Mouse (Mus musculus) monocyte, adult 5-6 weeks (primary cell): ENCODE measurements around the gene Srl. TPM values are rescaled to one million over a fixed set of nuclear protein-coding genes. Genes with fewer than 3 reads are reported as not detected.

Experiments
- ATAC-seq: fragments of 153-309, 156-312 bp; replicated peaks from 2 replicates; pipeline ENCODE4 v1.8.0; 2017; ENCODE audit warnings: mild to moderate bottlenecking; ENCODE audit not compliant: low TSS enrichment, insufficient number of reproducible peaks, severe bottlenecking, poor library complexity, low FRiP score
- total RNA-seq: library from RNA; stranded (forward); fragments of 200-1000, 200-491, 200-594 nt; gene quantifications from 3 replicates; pipeline ENCODE4 v1.2.3, GENCODE M21; 2017

Srl gene
- total RNA-seq, 1 experiment from 2014 or later = 0.38 TPM

DNA sequence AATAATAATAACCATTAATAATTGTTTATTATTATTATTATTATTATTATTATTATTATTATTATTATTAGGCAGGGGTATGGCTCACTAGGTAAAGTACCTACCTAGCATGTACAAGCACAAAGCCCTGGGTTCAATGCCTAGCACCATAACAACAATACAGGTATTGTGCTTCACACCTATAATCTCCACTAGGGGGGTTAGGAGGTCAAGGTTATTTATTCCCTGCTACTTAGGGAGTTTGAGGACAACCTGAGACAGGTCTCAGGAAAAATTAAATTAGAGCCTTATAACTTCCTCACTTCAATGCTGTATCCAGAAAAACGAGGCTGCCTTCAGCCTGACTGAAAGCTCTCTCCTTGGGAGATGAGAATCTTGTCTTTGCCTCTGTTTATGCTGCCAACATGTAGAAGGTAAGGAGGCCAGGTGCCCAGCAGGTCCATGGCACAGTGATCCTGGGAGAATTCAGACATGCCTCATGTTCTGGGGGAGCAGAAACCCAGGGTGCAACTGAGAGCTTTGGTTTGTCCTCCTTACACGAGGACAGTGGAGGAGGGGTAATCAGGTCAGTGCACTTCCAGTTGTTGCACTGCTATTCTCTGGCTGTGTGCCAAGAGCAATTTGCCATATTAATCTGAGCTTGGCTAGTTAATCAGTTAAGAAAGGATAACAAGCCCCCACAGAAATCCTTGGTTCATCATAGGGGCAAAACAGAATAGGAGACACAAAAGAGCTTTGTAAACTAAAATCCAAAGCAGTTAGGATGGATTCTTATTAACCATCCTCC, 48.6 kb downstream of the Srl start:
- no peak for ATAC-seq

DNA sequence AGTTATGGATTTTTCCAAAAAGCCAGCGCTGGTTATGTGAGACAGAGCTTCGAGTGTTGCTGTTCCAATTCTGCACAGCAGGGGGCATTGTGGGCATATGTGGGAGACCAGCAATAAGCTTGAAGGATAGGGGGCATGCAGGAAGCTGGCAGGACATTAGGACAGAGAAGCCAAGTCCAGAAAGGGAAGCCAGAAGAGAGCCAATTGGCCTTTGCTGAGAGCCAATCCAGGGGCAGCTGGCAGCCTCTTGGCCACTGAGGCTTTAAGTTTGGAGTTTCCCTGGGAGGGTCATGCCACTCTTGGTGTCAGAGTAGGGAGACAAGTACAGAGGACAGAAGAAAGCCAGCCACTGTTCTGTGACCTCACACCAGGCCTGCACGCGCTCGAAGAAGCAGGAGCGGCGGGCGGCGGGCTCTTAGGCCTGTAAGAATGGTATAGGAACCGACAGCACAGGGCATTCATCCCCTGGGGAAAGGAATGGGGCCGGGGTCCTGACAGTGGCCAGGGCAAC, 52.4 kb downstream of the Srl start:
- ATAC-seq = peak; percentile 86

DNA sequence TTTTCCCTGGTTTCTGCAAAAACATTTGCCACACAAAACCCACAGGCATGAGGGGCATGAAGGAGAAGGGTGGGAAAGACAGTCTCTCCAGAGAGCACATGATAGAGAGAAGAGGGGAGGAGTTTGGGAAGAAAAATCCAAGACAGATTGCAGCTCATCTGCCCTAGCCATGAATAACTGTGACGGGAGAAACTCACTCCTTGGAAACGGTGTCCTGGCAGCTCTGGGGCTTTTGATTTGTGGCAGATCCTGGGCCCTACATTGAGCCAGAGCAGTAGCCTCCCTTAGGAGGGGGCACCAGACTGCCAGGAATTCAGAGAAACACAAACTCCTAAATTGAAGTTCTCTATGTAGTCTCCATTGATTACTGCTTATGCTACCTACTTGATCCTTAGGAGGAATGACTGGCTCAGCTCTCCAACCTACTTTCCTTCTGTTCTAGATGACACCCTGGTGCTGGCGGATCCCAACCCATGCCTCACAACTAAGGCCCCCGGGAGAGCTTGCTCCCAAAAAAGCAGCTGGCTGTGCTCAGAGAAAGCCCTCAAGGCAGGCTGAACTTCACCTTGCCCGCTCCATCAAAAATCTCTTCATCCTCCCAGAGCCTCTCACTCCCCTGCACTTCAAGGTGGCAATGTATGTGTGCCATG, 60.9 kb downstream of the Srl start:
- no peak for ATAC-seq

DNA sequence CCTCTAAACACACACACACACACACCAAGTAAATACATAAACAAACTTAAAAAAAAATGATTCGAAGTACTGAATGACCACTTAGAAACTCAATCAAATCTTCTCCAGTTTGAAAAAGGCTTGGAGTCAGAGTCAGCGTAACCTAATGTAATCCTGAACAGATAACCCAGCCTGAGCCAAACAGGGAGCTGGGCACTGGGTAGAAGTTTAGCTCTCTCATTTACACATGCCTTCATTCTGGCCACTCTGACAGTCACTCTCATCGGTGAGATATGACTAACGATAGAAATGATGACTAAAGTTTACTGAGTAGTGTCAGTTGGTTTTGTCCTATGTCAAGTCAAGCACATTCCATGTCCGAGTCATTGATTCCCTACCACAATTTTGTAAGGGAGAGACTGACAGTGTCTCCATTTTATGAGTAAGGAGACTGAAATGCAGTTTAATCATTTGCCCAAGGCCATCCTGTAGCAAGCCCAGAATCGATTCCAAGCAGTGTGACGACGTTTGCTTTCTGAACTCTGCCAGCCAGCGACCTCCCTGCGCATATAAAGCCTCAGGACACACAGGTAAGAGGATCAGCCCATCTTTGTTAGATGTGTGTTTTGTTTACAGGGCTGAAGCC, 63.9 kb downstream of the Srl start:
- no peak for ATAC-seq

DNA sequence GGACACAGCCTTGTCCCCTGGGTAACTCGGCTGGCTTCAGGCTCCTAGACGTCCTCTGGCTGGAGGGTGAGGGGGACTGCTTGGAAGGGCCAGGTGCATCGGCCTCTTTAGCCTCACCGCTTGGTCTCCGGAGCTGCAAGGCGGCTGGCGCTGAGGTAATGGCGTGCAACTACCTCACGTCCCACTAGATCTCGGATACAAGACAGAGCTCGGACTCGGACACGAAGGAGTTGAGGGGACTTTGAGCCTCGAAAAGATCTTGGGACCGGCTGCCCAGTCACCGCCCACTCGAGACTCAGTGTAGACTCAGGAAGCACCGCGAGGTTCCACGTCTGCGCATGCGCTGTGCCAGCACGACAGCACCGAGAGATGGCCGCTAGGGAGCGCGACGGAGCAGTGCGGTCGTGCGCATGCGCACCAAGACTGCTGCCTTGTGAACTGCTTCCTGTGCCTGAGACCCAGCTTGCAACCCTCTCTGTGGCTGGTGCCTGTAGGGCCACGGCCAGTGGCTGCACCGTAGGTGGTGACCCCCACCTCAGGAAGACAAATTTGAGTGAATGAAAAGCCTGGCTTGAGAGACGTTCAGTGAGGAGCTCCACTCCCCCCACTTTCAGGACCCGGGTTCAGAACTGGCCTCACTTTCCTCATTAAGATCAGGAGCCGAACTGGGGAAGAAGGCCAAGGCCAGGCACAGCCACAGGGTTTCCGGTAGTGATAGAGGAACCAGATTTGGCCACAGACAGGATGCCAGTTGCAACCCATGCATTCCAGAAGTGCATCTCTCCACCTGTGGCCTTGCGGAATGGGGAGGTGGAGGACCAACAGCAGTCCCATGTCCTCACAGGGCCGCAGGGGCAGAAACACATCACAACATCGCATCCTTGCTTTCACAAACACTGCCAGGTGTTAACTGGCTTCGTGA, 66.5 kb downstream of the Srl start:
- ATAC-seq = peak; percentile 92

DNA sequence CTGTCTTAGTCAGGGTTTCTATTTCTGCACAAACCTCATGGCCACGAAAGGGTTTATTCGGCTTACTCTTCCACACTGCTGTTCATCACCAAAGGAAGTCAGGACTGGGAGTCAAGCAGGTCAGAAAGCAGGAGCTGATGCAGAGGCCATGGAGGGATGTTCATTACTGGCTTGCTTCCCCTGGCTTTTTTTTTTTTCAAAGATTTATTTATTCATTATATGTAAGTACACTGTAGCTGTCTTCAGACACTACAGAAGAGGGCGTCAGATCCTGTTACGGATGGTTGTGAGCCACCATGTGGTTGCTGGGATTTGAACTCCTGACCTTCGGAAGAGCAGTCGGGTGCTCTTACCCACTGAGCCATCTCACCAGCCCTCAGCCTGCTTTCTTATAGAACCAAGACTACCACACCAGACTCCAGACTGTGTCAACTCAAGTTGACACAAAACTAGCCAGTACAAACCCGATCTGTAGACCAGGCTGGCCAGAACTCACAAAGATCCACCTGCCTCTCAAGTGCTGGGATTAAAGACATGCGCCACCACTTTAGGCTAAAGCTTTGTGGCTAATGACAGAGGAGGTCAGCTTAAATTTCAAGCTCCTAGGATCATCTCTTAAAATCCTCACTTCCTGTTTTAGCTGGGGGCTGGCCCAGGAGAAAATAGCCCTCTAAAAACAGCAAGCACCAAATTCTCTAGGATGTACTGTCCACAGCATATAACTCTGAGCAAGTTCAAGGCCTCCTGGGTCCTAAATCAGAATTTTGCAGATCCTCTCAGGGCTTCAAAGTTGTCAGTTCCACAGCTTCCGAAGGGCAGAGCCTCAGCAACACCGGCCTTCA, 67.4 kb downstream of the Srl start:
- 0 out of 2 replicates have a peak, but pooled peaks have one; percentile 18 for ATAC-seq

DNA sequence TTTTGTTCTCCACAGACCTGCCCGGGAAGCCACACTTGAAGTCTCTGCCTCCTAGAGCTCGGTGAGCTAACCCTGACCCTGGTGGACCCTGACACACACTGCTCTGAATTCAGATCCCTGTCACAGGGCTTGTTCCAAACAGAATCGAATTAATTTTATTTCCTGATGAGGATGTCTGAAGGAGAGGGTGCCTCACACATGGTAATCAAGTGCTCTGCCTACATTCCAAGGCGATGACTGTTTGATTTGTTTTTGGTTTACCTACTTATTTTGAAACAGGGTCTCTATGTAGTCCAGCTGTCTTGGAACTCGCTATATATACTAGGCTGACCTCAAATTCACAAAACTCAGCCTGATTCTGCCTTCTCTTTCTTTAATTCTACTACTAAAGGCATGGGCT, 68.4 kb downstream of the Srl start:
- ATAC-seq = no peak

DNA sequence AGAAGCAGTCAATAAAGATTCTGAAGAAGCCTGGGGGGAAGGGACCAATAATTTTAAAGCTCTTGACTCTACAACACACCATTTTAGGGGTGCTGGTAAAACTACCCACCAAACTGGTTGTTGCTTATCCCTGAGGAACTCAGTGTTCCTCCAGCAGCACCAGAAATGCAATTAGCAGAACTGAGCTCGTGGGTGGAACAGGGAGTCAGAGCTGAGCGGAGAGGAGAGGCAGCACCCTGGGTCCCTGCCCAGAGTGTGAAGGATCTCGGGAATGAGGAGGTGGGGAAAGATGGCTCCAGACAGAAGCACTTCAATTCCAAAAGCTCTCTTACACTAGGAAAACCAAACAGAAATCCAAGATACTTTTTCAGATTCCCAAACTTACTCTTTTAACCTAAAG, 68.9 kb downstream of the Srl start:
- ATAC-seq = no peak

DNA sequence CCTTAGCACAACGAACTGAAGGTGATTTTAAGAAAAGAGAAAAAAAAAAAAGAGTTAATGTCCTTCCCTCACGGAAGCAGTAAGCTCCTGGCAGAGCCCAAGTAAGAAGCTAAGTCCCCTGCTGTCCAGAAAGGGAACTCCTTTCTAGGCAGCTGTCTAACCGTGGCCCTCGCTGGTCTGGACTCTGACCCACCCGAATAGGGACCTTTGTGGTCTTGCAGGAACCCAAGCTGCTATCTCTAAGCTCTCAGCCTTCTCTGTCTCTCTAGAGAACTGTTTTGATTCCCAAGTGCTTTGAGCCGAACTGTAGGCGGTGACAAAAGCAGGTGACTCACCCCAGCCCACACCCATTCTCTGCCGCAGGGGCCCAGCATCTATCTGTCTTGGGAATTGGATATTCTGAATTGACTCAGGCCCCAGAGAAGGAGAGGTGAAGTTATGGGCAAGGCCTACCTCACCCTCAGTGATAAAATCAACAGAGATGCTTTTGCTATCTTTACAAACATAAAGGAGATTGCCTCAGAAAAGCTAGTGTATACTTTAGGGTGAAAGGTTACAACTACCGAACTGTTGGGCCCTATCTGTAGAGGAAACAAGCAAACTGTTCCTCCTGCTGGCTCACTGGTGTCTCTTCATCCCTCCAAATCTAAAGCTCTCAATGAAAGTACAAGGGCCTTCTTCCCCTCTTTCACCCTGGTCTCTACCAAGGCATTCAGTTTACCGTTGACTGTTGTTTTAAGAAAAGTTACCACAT, 71.8 kb downstream of the Srl start:
- no peak for ATAC-seq

DNA sequence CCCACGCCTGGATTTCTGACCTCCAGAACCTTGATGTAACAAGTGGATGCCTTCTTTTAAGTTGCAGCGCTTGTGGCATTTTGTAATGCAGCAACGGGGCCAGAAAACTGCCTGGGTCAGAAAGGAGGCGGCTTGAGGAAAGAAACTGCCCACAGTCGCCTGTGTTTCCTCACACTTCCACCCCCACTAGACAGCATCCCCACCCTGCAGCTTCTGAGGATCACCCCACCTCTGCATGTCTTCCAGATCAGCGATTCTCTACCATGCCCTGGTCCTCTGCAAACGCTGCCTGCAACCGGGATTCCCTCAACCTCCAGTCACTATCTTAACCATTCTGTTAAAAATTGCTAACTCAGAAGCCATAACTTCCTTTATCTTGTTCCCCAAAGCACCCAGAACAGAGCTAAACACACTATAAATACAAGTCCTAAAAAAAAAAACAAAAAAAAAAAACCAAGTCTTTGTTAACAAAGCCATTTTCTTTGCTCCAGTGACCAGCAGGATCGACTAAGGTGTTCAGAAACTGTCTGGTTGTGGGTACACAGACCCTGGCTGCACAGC, 77.0 kb downstream of the Srl start:
- ATAC-seq = no peak

DNA sequence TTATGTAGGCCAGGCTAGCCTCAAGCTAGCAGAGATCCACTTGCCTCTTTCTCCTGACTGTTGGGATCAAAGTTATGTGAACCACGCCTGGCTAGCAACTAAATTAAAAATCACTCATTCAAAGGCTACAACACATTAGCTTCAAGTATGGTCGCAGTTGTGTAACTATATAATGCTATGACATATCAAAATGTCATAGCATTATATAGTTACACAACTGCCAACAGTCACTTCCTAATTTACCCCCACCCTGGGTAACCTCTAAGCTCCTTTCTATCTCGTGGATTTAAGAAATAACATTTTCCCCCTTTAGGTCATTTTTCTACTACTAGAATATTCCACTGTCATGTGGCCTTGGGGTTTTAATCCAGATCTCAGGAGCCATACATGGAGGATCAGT, 83.7 kb downstream of the Srl start:
- no peak for ATAC-seq

DNA sequence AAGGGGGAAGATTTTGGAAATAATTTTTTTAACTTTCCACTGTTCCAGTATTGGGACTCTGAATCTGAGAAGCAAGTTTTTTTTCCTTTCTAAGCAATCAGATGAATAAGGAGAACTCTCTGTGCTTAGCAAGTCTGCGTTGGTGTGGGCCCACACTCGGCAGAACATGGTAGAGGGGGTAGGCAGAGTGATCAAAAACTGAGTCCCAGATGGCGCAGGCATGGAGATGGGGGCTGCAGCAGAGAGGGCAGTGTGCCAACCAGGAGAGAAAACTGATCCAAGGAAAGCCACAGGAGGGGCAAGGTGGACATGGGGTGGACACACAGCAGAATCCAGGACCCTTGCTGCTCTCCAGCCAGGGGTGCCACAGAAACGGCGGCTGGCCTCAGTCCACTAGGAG, 85.2 kb downstream of the Srl start:
- no peak for ATAC-seq

DNA sequence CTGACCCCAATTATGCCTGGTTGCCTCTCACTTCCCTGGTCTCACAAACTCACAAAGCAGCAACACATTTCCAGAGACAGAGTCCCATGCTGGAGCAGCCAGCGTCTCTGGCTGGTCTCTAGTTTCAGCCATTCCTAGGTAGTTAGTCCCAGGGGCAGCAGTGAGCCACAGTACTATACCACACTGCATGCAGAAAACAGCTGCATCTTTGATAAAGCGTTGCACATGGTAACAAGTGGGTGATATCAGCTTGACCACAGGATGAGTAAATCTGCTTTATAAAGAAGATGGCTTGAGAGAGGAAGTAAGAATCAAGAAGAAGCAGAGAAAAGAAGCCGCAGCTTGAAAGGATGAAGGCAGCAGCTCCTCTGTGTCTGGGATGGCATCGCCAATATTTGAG, 85.9 kb downstream of the Srl start:
- no peak for ATAC-seq

DNA sequence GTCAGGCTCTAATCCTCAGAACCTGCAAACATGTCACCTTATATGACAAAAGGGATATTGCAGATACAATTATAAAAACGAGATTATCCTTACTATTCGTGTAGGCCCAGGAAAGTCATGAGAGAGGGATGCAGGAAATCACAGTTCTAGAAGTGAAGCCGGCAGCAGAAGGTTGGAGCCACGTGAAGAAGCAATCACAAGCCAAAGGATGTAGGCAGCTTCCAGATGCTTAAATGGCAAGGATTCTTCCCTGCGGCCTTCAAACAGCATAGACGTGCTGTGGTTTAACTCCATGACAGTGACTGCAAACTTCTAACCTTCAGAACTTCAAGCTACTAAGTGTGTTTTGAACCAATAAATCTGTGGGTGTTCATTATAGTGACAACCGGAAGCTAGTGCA, 87.1 kb downstream of the Srl start:
- ATAC-seq = no peak

DNA sequence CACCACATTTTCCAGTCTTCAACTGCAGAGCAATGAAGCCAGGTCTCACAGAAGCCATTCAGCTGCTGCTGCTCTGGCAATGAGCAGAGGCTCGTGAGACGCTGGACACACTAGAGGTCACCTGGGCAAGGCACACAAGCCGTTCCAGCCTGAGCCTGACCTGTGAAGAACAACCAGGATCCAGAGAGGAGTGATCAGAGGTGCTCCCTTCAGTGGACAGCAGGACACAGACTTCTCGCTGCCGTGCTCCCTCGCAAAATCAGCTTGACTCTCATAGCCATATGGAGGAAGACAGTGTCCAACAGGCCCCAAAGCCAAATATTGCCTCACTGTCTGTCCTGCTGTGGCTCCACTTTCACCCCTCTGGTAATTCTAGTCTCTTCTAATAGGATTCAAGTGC, 92.2 kb downstream of the Srl start:
- ATAC-seq = no peak

DNA sequence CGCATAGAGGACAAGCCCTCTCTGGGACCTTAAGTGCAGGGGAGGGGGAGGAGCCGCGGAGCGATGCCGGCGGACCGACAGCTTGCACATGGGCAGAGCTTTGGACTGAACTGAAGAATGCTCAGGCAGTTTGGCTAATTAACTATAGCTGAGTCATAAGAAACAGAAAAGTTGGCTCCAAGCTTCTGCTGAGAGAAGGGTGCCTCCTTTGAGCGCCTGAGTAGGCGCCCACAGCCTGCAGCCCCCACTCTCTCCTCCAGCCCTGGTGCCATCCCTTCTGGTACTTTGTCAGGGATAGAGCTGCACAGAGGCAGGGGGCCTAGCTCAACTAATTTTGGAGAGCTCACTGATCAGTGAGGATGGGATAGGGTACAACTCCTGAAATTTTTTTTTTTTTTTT, 93.4 kb downstream of the Srl start:
- no peak for ATAC-seq

DNA sequence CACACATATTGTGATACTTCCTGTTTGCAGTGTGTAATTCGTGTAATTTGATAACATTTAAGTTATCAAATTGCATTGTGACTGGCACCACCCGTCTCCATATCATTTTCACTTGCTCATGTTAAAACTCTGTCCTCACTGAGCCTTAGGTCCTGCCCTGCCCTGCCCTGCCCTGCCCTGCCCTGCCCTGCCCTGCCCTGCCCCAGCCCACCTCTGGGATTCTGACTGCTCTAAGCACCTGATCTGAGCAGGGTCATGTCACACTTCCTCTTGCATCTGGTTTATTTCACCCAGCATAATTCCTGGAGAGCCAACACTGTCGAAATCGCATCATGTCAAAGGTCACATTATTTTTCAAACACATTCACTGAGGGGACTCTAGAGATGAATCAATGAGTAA, 95.2 kb downstream of the Srl start:
- no peak for ATAC-seq
